Mouse (Mus musculus) lung, embryonic 14.5 days (tissue): ENCODE results near the gene Dhx35. TPM values are rescaled to one million over a fixed set of nuclear protein-coding genes. Genes with fewer than 3 reads are reported as not detected.

ENCODE experiments used
- ATAC-seq: fragments of 200-750 bp; cut with Nextera tagmentation; 2 replicates; pipeline ENCODE4 v1.8.0; 2017; ENCODE audit warnings: mild to moderate bottlenecking, moderate TSS enrichment, moderate library complexity; ENCODE audit not compliant: insufficient read depth
- DNase-seq: peaks from one replicate; pipeline ENCODE4 v3.0.0-alpha.2; 2015
- H3K27ac ChIP-seq: fragments of 300-500 bp; sonication (generic); 2 replicates; pipeline ENCODE4 v1.5.1; 2014; ENCODE audit warnings: low read depth, mild to moderate bottlenecking, moderate library complexity
- H3K27me3 ChIP-seq: fragments of 300-500 bp; sonication (generic); 2 replicates; pipeline ENCODE4 v1.6.1; 2014; ENCODE audit warnings: low read length, control low read depth; ENCODE audit not compliant: insufficient read depth
- H3K36me3 ChIP-seq: fragments of 300-500 bp; sonication (generic); 2 replicates; pipeline ENCODE4 v1.6.1; 2014; ENCODE audit warnings: control low read depth; ENCODE audit not compliant: insufficient read depth
- H3K4me1 ChIP-seq: fragments of 300-500 bp; sonication (generic); 2 replicates; pipeline ENCODE4 v1.6.1; 2014; ENCODE audit warnings: antibody characterized with exemption, control low read depth; ENCODE audit not compliant: insufficient read depth
- H3K4me2 ChIP-seq: fragments of 300-500 bp; sonication (generic); 2 replicates; pipeline ENCODE4 v1.6.1; 2014; ENCODE audit warnings: mild to moderate bottlenecking
- H3K4me3 ChIP-seq: fragments of 300-500 bp; sonication (generic); 2 replicates; pipeline ENCODE4 v1.5.1; 2014; ENCODE audit warnings: low read depth, low read length
- H3K9ac ChIP-seq: fragments of 300-500 bp; sonication (generic); 2 replicates; pipeline ENCODE4 v1.6.1; 2014
- H3K9me3 ChIP-seq: fragments of 300-500 bp; sonication (generic); 2 replicates; pipeline ENCODE4 v1.6.1; 2016; ENCODE audit warnings: low read depth, low read length, control low read depth
- CTCF ChIP-seq: IDR thresholded peaks from 2 replicates; pipeline ENCODE4 v1.5.1; 2016; ENCODE audit warnings: antibody characterized with exemption, low read depth
- WGBS: fragments of 180-500 bp; shearing (Covaris S2); extraction: QIAGEN DNeasy Blood & Tissue Kit; methylation state at CpG from one replicate; pipeline ENCODE4 v1.1.7; 2014; 5-methylcytosine and 5-hydroxymethylcytosine counted together
- polyA plus RNA-seq: library from polyadenylated mRNA; unstranded; fragments of >200 nt; fragmentation: Nextera tagmentation; extraction: Ambion mirVana; gene quantifications from 2 replicates; pipeline ENCODE4 v1.2.1, GENCODE M21; 2014

The Dhx35 gene
- polyA plus RNA-seq, 1 experiment from 2014 or later: 17.1 TPM

DNA sequence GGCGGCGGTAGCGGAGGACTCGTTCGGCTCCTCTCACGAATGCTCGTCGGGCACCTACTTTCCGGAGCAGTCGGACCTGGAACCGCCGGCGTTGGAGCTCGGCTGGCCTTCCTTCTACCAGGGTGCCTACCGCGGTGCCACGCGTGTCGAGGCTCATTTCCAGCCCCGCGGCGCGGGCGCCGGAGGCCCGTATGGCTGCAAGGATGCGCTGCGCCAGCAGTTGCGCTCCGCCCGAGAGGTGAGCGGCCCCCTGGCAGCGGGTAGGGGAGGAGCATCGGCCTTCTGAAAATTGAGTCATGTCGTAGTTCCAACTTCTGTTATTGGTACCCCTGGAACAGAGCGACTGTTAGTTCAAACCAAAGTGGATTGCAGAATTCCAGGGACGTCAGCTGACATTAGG lies 26.3 kb upstream of the Dhx35 start:
- Histone ChIP-seq H3K27me3 (no peaks in the 10 kb centered on the region), H3K9ac (peak overlapping the region; percentile 76), H3K9me3 (no peaks in the 10 kb centered on the region), H3K4me2 (peak overlapping the region; percentile 85), H3K36me3 (peaks cover 7% of the 10 kb centered on the region; the same call in 1 of the 2 replicates), H3K27ac (peak overlapping the region; percentile 86), H3K4me1 (peaks cover 24% of the 10 kb centered on the region), H3K4me3 (peak overlapping the region; percentile 83)
- WGBS: 0% methylated on average over 37 of the region's 37 CpGs
- DNase-seq: peak; percentile 67
- no peak for TF ChIP-seq CTCF
- peak; percentile 18 for ATAC-seq

DNA sequence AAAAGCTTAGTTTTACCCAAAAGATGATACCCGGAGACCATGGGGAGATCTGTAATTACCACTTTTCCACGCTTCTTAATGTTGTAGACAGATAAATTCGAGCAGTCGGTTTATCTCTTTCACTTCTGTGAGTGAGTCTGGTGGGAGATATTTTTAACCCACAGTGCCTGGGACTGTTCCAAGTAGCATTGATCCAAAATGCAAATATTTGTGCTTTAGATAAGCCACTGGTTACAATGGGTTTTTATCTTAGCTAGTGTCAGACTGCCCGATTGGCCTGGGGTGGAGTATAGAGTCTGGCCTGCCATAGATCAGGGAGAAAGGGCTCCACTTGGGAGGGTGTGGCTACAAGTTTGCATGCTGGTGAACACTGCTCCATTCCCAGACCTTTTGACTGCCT lies 25.8 kb upstream of the Dhx35 start:
- peak overlapping the region; percentile 85 for H3K4me2 ChIP-seq
- no peaks in the 10 kb centered on the region for H3K9me3 ChIP-seq
- TF ChIP-seq CTCF: no peak
- ATAC-seq: no peak
- DNase-seq: no peak
- H3K9ac ChIP-seq: peak overlapping the region; percentile 76
- H3K4me3 ChIP-seq: peak overlapping the region; percentile 83
- peak overlapping the region; percentile 86 for H3K27ac ChIP-seq
- 0% methylated on average over 5 of the region's 5 CpGs for WGBS
- peaks cover 11% of the 10 kb centered on the region; the same call in 1 of the 2 replicates for H3K36me3 ChIP-seq
- H3K4me1 ChIP-seq: peaks cover 24% of the 10 kb centered on the region
- H3K27me3 ChIP-seq: no peaks in the 10 kb centered on the region

DNA sequence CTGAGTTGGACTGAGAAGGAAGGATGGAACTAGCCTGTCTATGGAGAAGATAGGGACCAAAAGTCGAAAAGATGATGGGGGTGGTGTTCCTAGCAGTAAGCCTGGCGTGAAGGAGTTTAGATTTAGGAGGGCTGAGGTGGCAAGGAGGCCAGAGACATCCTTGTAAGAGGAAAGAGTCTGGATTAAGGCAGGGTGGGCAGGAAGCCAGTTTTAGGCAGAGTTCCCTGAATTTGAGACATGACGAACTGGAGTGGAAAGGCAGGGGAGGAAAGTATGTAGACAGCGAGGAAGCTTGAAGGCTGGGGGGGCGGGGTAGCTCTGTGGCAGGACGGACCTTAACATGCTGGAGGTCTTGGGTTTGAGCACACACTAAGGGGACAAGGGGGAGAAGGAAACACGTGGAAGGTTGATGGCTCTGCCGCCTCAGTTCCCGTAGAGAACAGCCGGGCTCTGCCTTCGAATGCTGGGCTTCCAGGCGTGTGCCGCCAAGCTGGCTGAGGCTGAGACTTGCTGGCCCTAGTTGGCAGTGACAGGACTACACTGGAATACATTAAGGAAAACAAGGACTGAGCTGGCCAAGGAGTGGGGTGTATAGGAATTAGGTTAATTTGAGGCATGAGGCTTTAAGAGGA lies 24.4 kb upstream of the Dhx35 start:
- ATAC-seq (no peak), DNase-seq (peak; percentile 80)
- peaks cover 24% of the 10 kb centered on the region for H3K4me1 ChIP-seq
- H3K4me2 ChIP-seq: peak overlapping the region; percentile 85
- H3K9me3 ChIP-seq: no peaks in the 10 kb centered on the region
- peaks cover 14% of the 10 kb centered on the region; the same call in 1 of the 2 replicates for H3K36me3 ChIP-seq
- peak overlapping the region; percentile 76 for H3K9ac ChIP-seq
- H3K4me3 ChIP-seq: peak overlapping the region; percentile 83
- no peaks in the 10 kb centered on the region for H3K27me3 ChIP-seq
- no peak overlapping the region for H3K27ac ChIP-seq
- no peak for TF ChIP-seq CTCF
- WGBS: 9% methylated on average over 13 of the region's 13 CpGs

DNA sequence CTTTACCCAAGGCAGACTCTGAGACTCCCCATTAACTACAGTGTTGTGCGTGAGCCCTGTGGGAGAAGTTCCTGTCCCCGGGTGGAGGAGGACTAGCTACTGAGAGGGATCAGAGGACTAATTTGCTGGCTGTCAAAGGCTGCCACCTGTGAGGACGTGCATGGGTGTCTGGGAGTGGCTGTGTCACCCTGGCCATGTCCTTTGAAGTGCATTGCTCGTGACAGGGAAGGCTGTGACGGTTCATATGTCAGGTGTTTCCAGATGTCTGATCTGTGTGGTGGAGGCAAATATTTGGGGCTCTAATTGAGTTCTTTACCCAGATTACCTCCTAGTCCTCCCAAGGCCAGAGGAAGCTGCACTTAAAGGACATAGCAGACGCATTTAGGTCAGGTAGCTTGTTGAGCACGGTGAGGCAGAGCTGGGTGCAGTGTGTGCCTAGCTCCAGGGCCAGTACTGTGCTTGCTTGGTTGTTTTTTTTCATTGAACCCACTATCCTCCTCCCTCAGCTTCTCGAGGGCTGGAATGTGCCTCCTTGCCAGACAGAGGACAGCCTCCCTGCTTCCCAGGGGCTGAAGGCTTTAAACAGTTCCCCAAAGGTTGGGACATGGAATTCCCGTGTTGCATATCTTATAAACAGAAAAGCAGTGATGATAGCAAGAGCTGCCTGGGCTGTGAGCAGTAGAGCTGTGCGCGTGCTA lies 23.4 kb upstream of the Dhx35 start:
- Histone ChIP-seq H3K36me3 (peaks cover 20% of the 10 kb centered on the region; the same call in 1 of the 2 replicates), H3K9me3 (no peaks in the 10 kb centered on the region), H3K9ac (no peak overlapping the region), H3K27me3 (no peaks in the 10 kb centered on the region), H3K4me1 (peaks cover 27% of the 10 kb centered on the region), H3K4me3 (peak overlapping the region; percentile 83; the same call in 1 of the 2 replicates), H3K4me2 (peak overlapping the region; percentile 85), H3K27ac (no peak overlapping the region)
- no peak for DNase-seq
- TF ChIP-seq CTCF: no peak
- ATAC-seq: no peak
- WGBS: 30% methylated on average over 11 of the region's 11 CpGs

DNA sequence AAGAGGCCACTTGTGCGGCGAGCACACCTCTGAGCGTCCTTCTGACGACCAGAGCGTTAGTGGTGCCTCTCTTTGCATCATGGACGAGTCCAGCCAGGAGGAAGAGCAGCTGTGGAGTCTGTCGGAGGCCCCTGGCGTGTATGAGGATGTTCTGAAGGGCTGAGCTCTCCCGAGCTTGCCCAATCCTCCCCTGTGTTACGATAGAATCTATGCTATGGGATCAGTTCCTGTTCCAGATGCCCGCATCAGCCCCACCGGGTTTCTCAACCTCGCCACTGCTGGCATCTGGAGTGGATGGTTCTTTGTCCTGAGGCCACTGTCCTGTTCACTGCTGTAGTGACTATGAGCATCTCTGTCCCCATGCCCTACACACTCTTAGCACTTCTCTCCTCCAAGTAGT lies 21.8 kb upstream of the Dhx35 start:
- WGBS: 73% methylated on average over 13 of the region's 13 CpGs
- Histone ChIP-seq H3K27me3 (no peaks in the 10 kb centered on the region), H3K4me3 (no peak overlapping the region), H3K4me1 (peaks cover 35% of the 10 kb centered on the region), H3K9me3 (no peaks in the 10 kb centered on the region), H3K9ac (no peak overlapping the region), H3K36me3 (peaks cover 21% of the 10 kb centered on the region; the same call in 1 of the 2 replicates), H3K27ac (no peak overlapping the region), H3K4me2 (no peak overlapping the region)
- ATAC-seq: no peak
- DNase-seq: no peak
- no peak for TF ChIP-seq CTCF

- no peak overlapping the region for H3K9ac ChIP-seq
- ATAC-seq (no peak), DNase-seq (no peak)
- no peak for TF ChIP-seq CTCF
- no peaks in the 10 kb centered on the region for H3K27me3 ChIP-seq
- no peak overlapping the region for H3K4me2 ChIP-seq
- H3K27ac ChIP-seq: no peak overlapping the region
- no peak overlapping the region for H3K4me3 ChIP-seq
- H3K9me3 ChIP-seq: no peaks in the 10 kb centered on the region
- peaks cover 29% of the 10 kb centered on the region for H3K4me1 ChIP-seq
- 46% methylated on average over 8 of the region's 8 CpGs for WGBS
- H3K36me3 ChIP-seq: peaks cover 34% of the 10 kb centered on the region
Observed at GRCm38 (mm10) chr2:158774886-158775285, 19.7 kb upstream of the Dhx35 start.

GRCm38 (mm10) chr2:158776716-158777115 lies 17.9 kb upstream of the Dhx35 start:
- WGBS: 73% methylated on average over 4 of the region's 4 CpGs
- no peak overlapping the region for H3K4me2 ChIP-seq
- H3K27me3 ChIP-seq: no peaks in the 10 kb centered on the region
- DNase-seq: no peak
- no peak overlapping the region for H3K4me3 ChIP-seq
- H3K36me3 ChIP-seq: peaks cover 49% of the 10 kb centered on the region
- no peaks in the 10 kb centered on the region for H3K9me3 ChIP-seq
- no peak overlapping the region for H3K9ac ChIP-seq
- H3K4me1 ChIP-seq: peaks cover 14% of the 10 kb centered on the region; the same call in 1 of the 2 replicates
- no peak for ATAC-seq
- no peak for TF ChIP-seq CTCF
- no peak overlapping the region for H3K27ac ChIP-seq
